In the genomic region with DNA sequence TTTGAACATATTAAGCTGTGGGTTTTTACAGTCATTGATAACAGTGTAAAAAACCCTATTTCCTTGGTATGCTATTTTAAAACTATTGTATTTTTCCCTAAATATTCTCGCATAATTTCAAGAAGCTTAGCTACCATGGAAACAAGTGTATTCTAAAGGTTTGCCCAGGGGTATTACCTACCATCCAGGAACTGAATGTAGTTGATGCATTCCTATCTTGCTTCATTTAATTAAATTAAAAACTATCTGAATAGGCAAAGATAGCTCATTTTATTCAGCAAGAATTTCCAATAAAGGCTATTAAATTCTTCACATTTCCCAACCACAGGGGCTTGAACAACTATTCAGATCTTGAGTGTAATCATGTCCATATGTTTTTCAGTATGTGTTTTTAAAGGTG, we compare ENCODE assay signal across 28 mouse cellular contexts.
"Had no signal": no experiment of that assay in that cellular context is flagged by ENCODE, and none has a peak within 500 bp of the region (broad histone marks: within the 10 kb centered on the region; RNA-seq: fewer than 3 reads in every experiment).

No protein-coding gene starts in this region.

- H3K27me3 ChIP-seq: embryonic facial prominence, embryonic 12.5 days; embryonic facial prominence, embryonic 13.5 days; embryonic facial prominence, embryonic 15.5 days; forebrain, embryonic 12.5 days; forebrain, embryonic 13.5 days; forebrain, embryonic 15.5 days had no signal

- DNase-seq: cerebellum, adult 8-10 months; cerebellum, adult 9-10 months; cerebellum, adult 9-11 months; cerebellum, postnatal 10 days; cerebellum, postnatal 14 days; cerebellum, postnatal 25 days; cerebellum, postnatal 36 days; embryo, embryonic 11 days; forebrain, postnatal 0 days; gastrocnemius, adult 2 months; gastrocnemius, postnatal 10 days; gastrocnemius, postnatal 14 days; gastrocnemius, postnatal 25 days; gastrocnemius, postnatal 36 days; heart, adult 11 months; heart, adult 18-20 months; heart, adult 2 months had no signal

- H3K4me2 ChIP-seq: embryonic facial prominence, embryonic 12.5 days; embryonic facial prominence, embryonic 13.5 days; embryonic facial prominence, embryonic 15.5 days; forebrain, embryonic 12.5 days; forebrain, embryonic 13.5 days; forebrain, embryonic 15.5 days had no signal

- H3K4me3 ChIP-seq: embryonic facial prominence, embryonic 10.5 days; embryonic facial prominence, embryonic 12.5 days; embryonic facial prominence, embryonic 13.5 days; embryonic facial prominence, embryonic 15.5 days; erythroblast, embryonic 14.5 days; forebrain, embryonic 10.5 days; forebrain, embryonic 12.5 days; forebrain, embryonic 13.5 days; forebrain, embryonic 15.5 days; gastrocnemius, adult 2 months; heart, adult 2 months had no signal

- H3K4me1 ChIP-seq: embryonic facial prominence, embryonic 10.5 days; embryonic facial prominence, embryonic 12.5 days; embryonic facial prominence, embryonic 13.5 days; embryonic facial prominence, embryonic 15.5 days; forebrain, embryonic 15.5 days had no signal

- H3K9me3 ChIP-seq: embryonic facial prominence, embryonic 10.5 days; embryonic facial prominence, embryonic 12.5 days; embryonic facial prominence, embryonic 13.5 days; embryonic facial prominence, embryonic 15.5 days; forebrain, embryonic 10.5 days; forebrain, embryonic 12.5 days; forebrain, embryonic 13.5 days; forebrain, embryonic 15.5 days had no signal

- H3K36me3 ChIP-seq: embryonic facial prominence, embryonic 10.5 days; embryonic facial prominence, embryonic 12.5 days; embryonic facial prominence, embryonic 13.5 days; embryonic facial prominence, embryonic 15.5 days; forebrain, embryonic 10.5 days; forebrain, embryonic 12.5 days; forebrain, embryonic 15.5 days had no signal

- H3K27ac ChIP-seq: embryonic facial prominence, embryonic 10.5 days; embryonic facial prominence, embryonic 12.5 days; embryonic facial prominence, embryonic 13.5 days; embryonic facial prominence, embryonic 15.5 days; forebrain, embryonic 10.5 days; forebrain, embryonic 12.5 days; forebrain, embryonic 13.5 days; forebrain, embryonic 15.5 days; gastrocnemius, adult 2 months; heart, adult 2 months had no signal

- H3K9ac ChIP-seq: embryonic facial prominence, embryonic 12.5 days; embryonic facial prominence, embryonic 13.5 days; embryonic facial prominence, embryonic 15.5 days; forebrain, embryonic 12.5 days; forebrain, embryonic 13.5 days; forebrain, embryonic 15.5 days; forebrain, postnatal 0 days had no signal

- ATAC-seq: forebrain, embryonic 13.5 days; forebrain, embryonic 14.5 days; forebrain, embryonic 15.5 days; forebrain, embryonic 16.5 days; forebrain, postnatal 0 days had no signal
